Comparison of ENCODE assay signal across 14 mouse cellular contexts in the genomic region with DNA sequence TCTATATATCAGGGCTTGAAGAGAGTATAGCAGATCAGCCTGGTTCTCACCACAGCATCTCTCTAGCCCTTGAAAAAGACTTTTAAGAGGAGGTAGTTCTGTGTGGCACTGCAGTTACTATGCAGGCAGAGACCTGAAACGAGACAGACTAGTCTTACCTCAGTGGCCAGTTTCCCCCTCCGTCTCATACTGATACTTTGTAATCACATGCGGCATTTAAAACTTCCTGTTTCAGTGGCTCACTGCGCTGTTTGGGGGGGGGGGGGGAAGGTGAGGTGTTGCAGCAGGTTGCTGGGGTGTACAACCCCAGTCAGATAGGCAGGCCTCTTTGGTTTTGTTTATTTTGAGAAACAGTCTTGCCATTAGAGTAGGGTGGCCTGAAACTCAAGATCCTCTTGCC. TPM values are rescaled to one million over a fixed set of nuclear protein-coding genes. Genes with fewer than 3 reads are reported as not detected.
DNase-seq lines count a peak whose midpoint lies in the region; ATAC-seq and TF ChIP-seq lines count a peak whose summit lies in the region.
"Had no signal": no experiment of that assay in that cellular context is flagged by ENCODE, and none has a peak within 500 bp of the region (broad histone marks: within the 10 kb centered on the region; RNA-seq: fewer than 3 reads in every experiment).

No protein-coding gene starts in this region.

- peak; percentile 94 for ATAC-seq in neutrophil, adult 5-6 weeks (ENCODE audit: extremely low read depth, insufficient number of reproducible peaks, low FRiP score, poor library complexity, severe bottlenecking)

- no peaks in the 10 kb centered on the region for H3K27me3 ChIP-seq in kidney, adult 2 months (replicated peaks; ENCODE audit: control insufficient read depth, insufficient read depth, low read length)
- H3K27me3 ChIP-seq: embryonic facial prominence, embryonic 12.5 days; midbrain, embryonic 12.5 days had no signal

- no peak for TF ChIP-seq CTCF in bone marrow, adult 2 months (IDR thresholded peaks at IDR 0.05; ENCODE audit: control insufficient read depth, insufficient read depth, low read length)
- no peak for TF ChIP-seq CTCF in left cerebral cortex, adult 2 months (IDR thresholded peaks at IDR 0.05)
- no peak for TF ChIP-seq CTCF in kidney, adult 2 months (conservative IDR thresholded peaks at IDR 0.05; ENCODE audit: insufficient read depth, insufficient read length, low read depth, low read length)

- no peaks in the 10 kb centered on the region; the same call in 1 of the 2 replicates for H3K4me1 ChIP-seq in bone marrow, adult 2 months (ENCODE audit: control insufficient read depth, insufficient read depth, low read length)
- H3K4me1 ChIP-seq in kidney, adult 2 months (ENCODE audit: control insufficient read depth, insufficient read depth, low read length) = peaks cover 12% of the 10 kb centered on the region; the same call in 1 of the 2 replicates
- H3K4me1 ChIP-seq: embryonic facial prominence, embryonic 12.5 days; heart, embryonic 10.5 days; midbrain, embryonic 12.5 days had no signal

- no peaks in the 10 kb centered on the region for H3K36me3 ChIP-seq in kidney, adult 2 months (ENCODE audit: control insufficient read depth, insufficient read depth, low read length)
- H3K36me3 ChIP-seq: embryonic facial prominence, embryonic 12.5 days; midbrain, embryonic 12.5 days had no signal

- WGBS in bone marrow, adult 2 months = 5% methylated on average over 4 of the region's 4 CpGs
- WGBS in kidney, adult 2 months = 58% methylated on average over 4 of the region's 4 CpGs

- intact Hi-C loops in left cerebral cortex, adult 2 months (cut with DNase I) = no loop called here

- H3K4me3 ChIP-seq in bone marrow, adult 2 months (replicated peaks; ENCODE audit: control insufficient read depth, low read depth, low read length) = no peak overlapping the region
- no peak overlapping the region for H3K4me3 ChIP-seq in left cerebral cortex, adult 2 months
- no peak overlapping the region for H3K4me3 ChIP-seq in kidney, adult 2 months (ENCODE audit: insufficient read depth, low read depth, low read length)
- H3K4me3 ChIP-seq: embryonic facial prominence, embryonic 12.5 days; heart, embryonic 10.5 days; midbrain, embryonic 12.5 days had no signal

- TF ChIP-seq POLR2A in bone marrow, adult 2 months (IDR thresholded peaks at IDR 0.05; ENCODE audit: borderline replicate concordance, control insufficient read depth, low read depth, low read length) = no peak
- no peak for TF ChIP-seq POLR2A in kidney, adult 2 months (IDR thresholded peaks at IDR 0.05; ENCODE audit: low read depth, low read length)

- H3K27ac ChIP-seq in bone marrow, adult 2 months (ENCODE audit: control insufficient read depth, insufficient read depth, low read depth, low read length, poor library complexity) = 0 out of 2 replicates have a peak overlapping the region, but pooled peaks have one; percentile 15
- no peak overlapping the region for H3K27ac ChIP-seq in left cerebral cortex, adult 2 months
- no peak overlapping the region for H3K27ac ChIP-seq in kidney, adult 2 months (ENCODE audit: insufficient read depth, low read depth, low read length)
- H3K27ac ChIP-seq: embryonic facial prominence, embryonic 12.5 days; heart, embryonic 10.5 days; midbrain, embryonic 12.5 days had no signal

- DNase-seq in adrenal gland, postnatal 14 days = peak; percentile 4
- no peak for DNase-seq in adrenal gland, postnatal 25 days
- peak; percentile 72 for DNase-seq in CD4-positive helper T cell, adult 2 months (ENCODE audit: low read depth, low spot score)
- no peak for DNase-seq in left cerebral cortex, adult 2 months (ENCODE audit: extremely low spot score in 1 of 2, low spot score in 2 of 2)
- no peak for DNase-seq in kidney, adult 2 months
- no peak for DNase-seq in heart, adult 18-20 months
- DNase-seq: cerebellum, postnatal 25 days; heart, postnatal 36 days; kidney, postnatal 14 days had no signal

RNA-seq across cellular contexts. Expression of a gene that starts 22.0 kb away (rescaled TPM):
- 18.7 and 24.1 TPM in 2 replicates for total RNA-seq in adrenal gland, postnatal 14 days (2021)
- total RNA-seq in adrenal gland, postnatal 25 days (2021) = 28.8 and 31.4 TPM in 2 replicates
- 3.9 and 14.7 TPM in 2 replicates for polyA plus RNA-seq in bone marrow, adult 2 months (2011; ENCODE audit: insufficient read depth, insufficient read length, low replicate concordance, missing spikeins)
- 67.3 and 70.7 TPM in 2 replicates for total RNA-seq in neutrophil, adult 5-6 weeks (2017)
- 10 to 100 TPM; 89.8 to 98.9 TPM for total RNA-seq in left cerebral cortex, adult 2 months (2021)
- polyA plus RNA-seq in kidney, adult 2 months (2012; rRNA removed) = 14.6 TPM in 2 replicates
- 1 to 10 TPM; 4.1 to 5.2 TPM for total RNA-seq in heart, adult 18-20 months (2021)

Comparison
In these comparisons a context has a peak if more than half of its experiments do, and no peak if none do; other contexts are left out.
1. DNase-seq: peak in adrenal gland, postnatal 14 days (single experiment) and CD4-positive helper T cell, adult 2 months (single experiment); none in adrenal gland, postnatal 25 days (single experiment), left cerebral cortex, adult 2 months (0 of 2), kidney, adult 2 months (single experiment) and heart, adult 18-20 months (0 of 2).